21 mouse cellular contexts compared by ENCODE assay signal in the genomic region with DNA sequence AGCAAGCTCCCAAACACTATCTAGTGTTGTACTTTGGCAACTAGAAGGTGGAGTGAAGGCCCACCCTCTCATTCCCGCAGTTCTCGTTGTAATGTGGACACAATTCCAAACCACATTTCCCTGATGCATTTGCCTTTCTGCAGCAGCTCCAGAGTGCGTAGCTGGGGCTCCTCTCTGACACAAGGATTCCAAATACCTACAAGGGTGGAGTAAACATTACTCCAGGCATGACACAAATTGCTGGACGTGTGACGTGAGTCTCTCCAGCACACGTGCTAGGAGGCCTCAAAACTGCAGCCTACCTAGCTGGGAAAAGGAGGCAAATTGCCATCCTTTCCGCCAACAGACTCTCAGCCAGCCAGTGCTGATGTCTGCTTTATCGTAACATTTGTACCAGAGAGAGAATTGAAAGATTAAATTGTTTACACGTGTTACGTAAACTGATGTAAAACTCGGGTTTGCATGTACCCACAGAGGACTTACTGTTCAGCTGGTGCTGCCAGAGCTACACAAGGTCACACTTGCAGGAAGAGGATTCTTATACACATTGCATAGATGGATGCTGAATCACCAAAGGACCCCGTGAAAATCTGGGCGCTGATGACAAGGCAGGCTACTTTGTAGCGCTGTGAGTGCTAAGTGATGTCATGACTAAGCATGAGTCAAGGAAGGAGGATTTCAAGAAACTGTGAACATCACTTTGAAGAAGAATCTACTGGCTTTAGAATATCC.
DNase-seq lines count a peak whose midpoint lies in the region; ATAC-seq and TF ChIP-seq lines count a peak whose summit lies in the region.
"Had no signal": no experiment of that assay in that cellular context is flagged by ENCODE, and none has a peak within 500 bp of the region (broad histone marks: within the 10 kb centered on the region; RNA-seq: fewer than 3 reads in every experiment).

No protein-coding gene starts in this region.

- no peak overlapping the region for H3K4me3 ChIP-seq in lung, adult 2 months (replicated peaks; ENCODE audit: extremely low read depth, low read depth, low read length)
- no peak overlapping the region for H3K4me3 ChIP-seq in C2C12 (ENCODE audit: insufficient read depth, poor library complexity, severe bottlenecking)
- no peak overlapping the region for H3K4me3 ChIP-seq in hindbrain, embryonic 13.5 days
- H3K4me3 ChIP-seq: forebrain, embryonic 10.5 days; heart, embryonic 15.5 days; hindbrain, embryonic 12.5 days; lung, embryonic 15.5 days; midbrain, embryonic 10.5 days; neural tube, embryonic 15.5 days had no signal

- H3K27ac ChIP-seq in hindbrain, embryonic 13.5 days: no peak overlapping the region
- H3K27ac ChIP-seq: forebrain, embryonic 10.5 days; heart, embryonic 15.5 days; hindbrain, embryonic 12.5 days; lung, embryonic 15.5 days; midbrain, embryonic 10.5 days; neural tube, embryonic 15.5 days had no signal

- H3K79me3 ChIP-seq in C2C12 (ENCODE audit: low read depth): no peaks in the 10 kb centered on the region

- no peaks in the 10 kb centered on the region for H3K4me1 ChIP-seq in lung, adult 2 months (ENCODE audit: control insufficient read depth, insufficient read depth, low read length)
- H3K4me1 ChIP-seq in hindbrain, embryonic 13.5 days (replicated peaks): no peaks in the 10 kb centered on the region
- H3K4me1 ChIP-seq: forebrain, embryonic 10.5 days; heart, embryonic 15.5 days; lung, embryonic 15.5 days; midbrain, embryonic 10.5 days; neural tube, embryonic 15.5 days had no signal

- no peak overlapping the region for H3K9ac ChIP-seq in hindbrain, embryonic 13.5 days
- H3K9ac ChIP-seq: heart, embryonic 15.5 days; hindbrain, embryonic 12.5 days; lung, embryonic 15.5 days; neural tube, embryonic 15.5 days had no signal

- no peak overlapping the region for H3ac ChIP-seq in C2C12 (ENCODE audit: control insufficient read depth, insufficient read length, low read depth)

- no peak for TF ChIP-seq POLR2A in lung, adult 2 months (IDR thresholded peaks at IDR 0.05; ENCODE audit: borderline replicate concordance, extremely low read depth, low read depth, low read length)

- no peak for ATAC-seq in hindbrain, embryonic 13.5 days (ENCODE audit: low FRiP score)
- ATAC-seq: intestine, embryonic 16.5 days had no signal

- TF ChIP-seq CTCF in lung, adult 2 months (IDR thresholded peaks at IDR 0.05; ENCODE audit: insufficient read depth, low read length): no peak
- TF ChIP-seq CTCF in C2C12 (IDR thresholded peaks at IDR 0.05; ENCODE audit: control insufficient read depth, insufficient read depth, insufficient read length): no peak

- no peak overlapping the region for H3K4me2 ChIP-seq in hindbrain, embryonic 13.5 days
- H3K4me2 ChIP-seq: heart, embryonic 15.5 days; hindbrain, embryonic 12.5 days; lung, embryonic 15.5 days; neural tube, embryonic 15.5 days had no signal

- WGBS in lung, adult 2 months: 43% methylated on average over 14 of the region's 14 CpGs
- WGBS in hindbrain, embryonic 13.5 days: 90% methylated on average over 14 of the region's 14 CpGs

- no peaks in the 10 kb centered on the region for H3K27me3 ChIP-seq in C2C12 (ENCODE audit: control insufficient read depth, insufficient read depth, insufficient read length)
- H3K27me3 ChIP-seq in hindbrain, embryonic 13.5 days: no peaks in the 10 kb centered on the region
- H3K27me3 ChIP-seq: heart, embryonic 15.5 days; hindbrain, embryonic 12.5 days; lung, embryonic 15.5 days; neural tube, embryonic 15.5 days had no signal

- DNase-seq in gastrocnemius, adult 18-20 months (ENCODE audit: low spot score): peak; percentile 13
- no peak for DNase-seq in gastrocnemius, adult 8-10 months (ENCODE audit: low spot score in 2 of 2)
- peak; percentile 3 for DNase-seq in lung, postnatal 10 days
- no peak for DNase-seq in lung, adult 2 months
- DNase-seq in forelimb bud, embryonic 11.5 days (ENCODE audit: low read depth, low spot score): peak; percentile 21
- no peak for DNase-seq in layer of hippocampus, postnatal 36 days
- DNase-seq: cerebellum, adult 11 months; cerebellum, postnatal 25 days; gastrocnemius, postnatal 10 days; kidney, postnatal 10 days; thymus, postnatal 4 days had no signal

- H3K36me3 ChIP-seq in C2C12 (ENCODE audit: control insufficient read depth, insufficient read depth): no peaks in the 10 kb centered on the region
- no peaks in the 10 kb centered on the region for H3K36me3 ChIP-seq in hindbrain, embryonic 13.5 days
- H3K36me3 ChIP-seq: forebrain, embryonic 10.5 days; G1E; heart, embryonic 15.5 days; hindbrain, embryonic 12.5 days; lung, embryonic 15.5 days; midbrain, embryonic 10.5 days; neural tube, embryonic 15.5 days had no signal

- H3K9me3 ChIP-seq in hindbrain, embryonic 13.5 days: no peaks in the 10 kb centered on the region
- H3K9me3 ChIP-seq: forebrain, embryonic 10.5 days; heart, embryonic 15.5 days; hindbrain, embryonic 12.5 days; lung, embryonic 15.5 days; midbrain, embryonic 10.5 days; neural tube, embryonic 15.5 days had no signal

- H3K79me2 ChIP-seq in C2C12 (ENCODE audit: control insufficient read depth, insufficient read depth): no peaks in the 10 kb centered on the region

TF ChIP-seq in C2C12, 6 proteins besides CTCF, POLR2A, EP300 and RAD21:
- TF ChIP-seq MYOD1 (IDR thresholded peaks at IDR 0.05; ENCODE audit: control insufficient read depth, insufficient read length, low read depth): peak; percentile 20
- no peak for TF ChIP-seq MYOG (IDR thresholded peaks at IDR 0.05; ENCODE audit: control insufficient read depth, extremely low read depth, insufficient read length)
- TF ChIP-seq CEBPB (IDR thresholded peaks at IDR 0.05; ENCODE audit: low read depth): no peak
- peak; percentile 1 for TF ChIP-seq USF1 (IDR thresholded peaks at IDR 0.05; ENCODE audit: low read depth)
- TF ChIP-seq FOSL1 (IDR thresholded peaks at IDR 0.05; ENCODE audit: insufficient read depth, low read length, poor library complexity, severe bottlenecking): peak; percentile 87
- TF ChIP-seq MAX (IDR thresholded peaks at IDR 0.05): no peak

Comparison
In these comparisons a context has a peak if more than half of its experiments do, and no peak if none do; other contexts are left out.
1. DNase-seq: peak in gastrocnemius, adult 18-20 months (single experiment), lung, postnatal 10 days (single experiment) and forelimb bud, embryonic 11.5 days (single experiment); none in gastrocnemius, adult 8-10 months (0 of 2), lung, adult 2 months (single experiment) and layer of hippocampus, postnatal 36 days (0 of 2).